Mouse (Mus musculus): ENCODE data around the gene Ccr10.

Gene Ccr10

DNA sequence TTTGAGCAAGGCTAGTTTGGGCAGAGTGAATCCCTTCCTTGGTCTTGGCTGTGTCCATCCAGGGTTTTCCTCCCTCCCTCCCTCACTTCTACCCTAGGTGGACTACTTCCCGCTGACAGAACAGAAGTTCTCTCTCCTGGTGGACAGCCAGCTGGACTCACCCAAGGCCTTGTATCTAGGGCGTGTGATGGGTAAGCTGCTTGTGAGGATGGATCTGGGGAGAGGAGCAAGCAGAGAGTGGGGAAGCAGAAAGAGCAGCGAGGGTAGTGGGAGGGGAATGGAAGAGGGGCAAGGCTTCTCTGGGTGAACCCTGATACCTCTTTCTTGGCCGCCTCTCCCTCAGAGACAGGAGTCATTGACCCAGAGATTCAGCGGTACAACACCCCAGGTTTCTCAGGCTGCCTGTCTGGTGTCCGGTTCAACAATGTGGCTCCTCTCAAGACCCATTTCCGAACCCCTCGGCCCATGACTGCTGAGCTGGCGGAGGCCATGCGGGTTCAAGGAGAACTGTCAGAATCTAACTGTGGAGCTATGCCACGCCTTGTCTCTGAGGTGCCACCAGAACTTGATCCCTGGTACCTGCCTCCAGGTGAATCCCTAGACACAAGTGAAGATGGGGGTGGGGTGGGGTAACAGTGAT is 13.0 kb upstream of the Ccr10 start:
- peak; percentile 87 to 94 for DNase-seq

DNA sequence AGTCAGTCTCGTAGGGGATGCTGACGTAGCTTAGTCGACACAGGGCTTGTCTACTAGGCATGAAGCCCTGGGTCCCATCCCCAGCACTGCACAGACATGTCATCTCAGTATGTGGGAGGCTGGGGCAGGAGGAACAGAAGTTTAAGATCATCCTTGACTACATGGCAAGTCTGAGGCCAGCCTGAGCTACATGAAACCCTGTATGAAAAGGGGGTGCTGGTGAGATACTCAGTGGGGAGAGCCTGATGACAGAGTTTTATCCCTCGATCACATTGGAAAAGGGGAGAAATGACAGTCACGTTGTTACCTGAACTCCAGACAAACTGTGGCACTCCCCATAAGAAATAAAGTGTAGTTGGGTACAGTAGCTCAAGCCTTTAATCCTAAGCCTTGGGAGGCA is 12.3 kb upstream of the Ccr10 start:
- peak in 1 of 2 experiments; percentile 35 for DNase-seq

DNA sequence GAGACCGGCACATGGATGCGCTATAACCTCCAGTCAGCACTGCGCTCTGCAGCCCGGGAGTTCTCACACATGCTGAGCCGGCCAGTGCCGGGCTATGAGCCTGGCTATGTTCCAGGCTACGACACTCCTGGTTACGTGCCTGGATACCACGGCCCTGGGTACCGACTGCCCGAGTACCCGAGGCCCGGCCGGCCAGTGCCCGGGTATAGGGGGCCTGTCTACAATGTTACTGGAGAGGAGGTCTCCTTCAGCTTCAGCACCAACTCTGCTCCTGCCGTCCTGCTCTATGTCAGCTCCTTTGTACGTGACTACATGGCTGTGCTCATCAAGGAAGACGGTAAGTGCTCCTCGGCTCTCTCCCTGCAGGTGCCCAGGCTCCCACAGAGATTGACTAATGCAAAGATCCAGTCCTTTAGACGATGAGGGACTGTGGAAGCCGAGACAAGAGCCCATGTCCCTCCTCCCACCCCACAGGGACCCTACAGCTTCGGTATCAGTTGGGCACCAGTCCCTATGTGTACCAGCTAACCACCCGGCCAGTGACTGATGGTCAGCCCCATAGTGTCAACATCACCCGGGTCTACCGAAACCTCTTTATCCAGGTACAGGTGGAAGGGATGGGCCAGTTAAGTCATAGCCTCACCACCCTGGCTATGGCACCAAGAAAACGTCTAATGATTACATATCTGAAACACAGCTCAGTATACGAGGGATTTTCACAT is 11.4 kb upstream of the Ccr10 start:
- DNase-seq, result peak; percentile 64 to 71

- peak in 1 of 2 experiments; percentile 20 for DNase-seq
These were observed 10.2 kb upstream of the Ccr10 start for GRCm38 (mm10) chr11:101185441-101185840.

DNA sequence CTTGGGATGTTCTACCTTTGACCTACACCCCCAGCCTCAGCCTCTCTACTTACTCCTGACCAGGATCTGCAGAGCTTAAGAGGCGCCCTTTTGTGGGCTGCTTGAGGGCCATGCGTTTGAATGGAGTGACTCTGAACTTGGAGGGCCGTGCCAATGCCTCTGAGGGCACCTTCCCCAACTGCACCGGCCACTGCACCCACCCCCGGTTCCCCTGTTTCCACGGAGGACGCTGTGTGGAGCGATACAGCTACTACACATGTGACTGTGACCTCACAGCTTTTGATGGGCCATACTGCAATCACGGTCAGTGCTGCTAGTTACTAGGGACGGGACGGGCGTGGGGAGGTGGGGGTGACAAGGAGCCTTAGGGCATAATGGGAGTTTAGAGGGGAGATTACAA is 9.7 kb upstream of the Ccr10 start:
- peak in 1 of 2 experiments; percentile 31 for DNase-seq

GRCm38 (mm10) chr11:101182771-101183517 is 7.7 kb upstream of the Ccr10 start:
- DNase-seq, result peak; percentile 49 to 52

DNA sequence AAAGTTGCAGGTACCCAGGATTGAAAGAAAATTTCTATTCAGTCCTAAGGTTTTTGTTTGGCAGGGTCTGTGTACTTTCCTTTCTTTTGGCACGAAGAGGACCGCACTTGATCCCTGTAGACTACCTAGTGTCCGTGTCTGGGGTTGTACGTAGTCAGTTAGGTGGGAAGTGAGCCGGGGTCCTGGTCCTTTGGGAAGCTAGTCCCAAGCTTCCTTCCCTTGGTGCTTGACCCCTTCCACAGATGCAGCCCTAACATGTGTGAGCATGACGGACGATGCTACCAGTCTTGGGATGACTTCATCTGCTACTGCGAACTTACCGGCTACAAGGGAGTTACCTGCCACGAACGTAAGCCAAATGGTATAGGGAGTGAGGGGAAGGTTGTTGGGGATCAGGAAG is 6.7 kb upstream of the Ccr10 start:
- no peak for DNase-seq

DNA sequence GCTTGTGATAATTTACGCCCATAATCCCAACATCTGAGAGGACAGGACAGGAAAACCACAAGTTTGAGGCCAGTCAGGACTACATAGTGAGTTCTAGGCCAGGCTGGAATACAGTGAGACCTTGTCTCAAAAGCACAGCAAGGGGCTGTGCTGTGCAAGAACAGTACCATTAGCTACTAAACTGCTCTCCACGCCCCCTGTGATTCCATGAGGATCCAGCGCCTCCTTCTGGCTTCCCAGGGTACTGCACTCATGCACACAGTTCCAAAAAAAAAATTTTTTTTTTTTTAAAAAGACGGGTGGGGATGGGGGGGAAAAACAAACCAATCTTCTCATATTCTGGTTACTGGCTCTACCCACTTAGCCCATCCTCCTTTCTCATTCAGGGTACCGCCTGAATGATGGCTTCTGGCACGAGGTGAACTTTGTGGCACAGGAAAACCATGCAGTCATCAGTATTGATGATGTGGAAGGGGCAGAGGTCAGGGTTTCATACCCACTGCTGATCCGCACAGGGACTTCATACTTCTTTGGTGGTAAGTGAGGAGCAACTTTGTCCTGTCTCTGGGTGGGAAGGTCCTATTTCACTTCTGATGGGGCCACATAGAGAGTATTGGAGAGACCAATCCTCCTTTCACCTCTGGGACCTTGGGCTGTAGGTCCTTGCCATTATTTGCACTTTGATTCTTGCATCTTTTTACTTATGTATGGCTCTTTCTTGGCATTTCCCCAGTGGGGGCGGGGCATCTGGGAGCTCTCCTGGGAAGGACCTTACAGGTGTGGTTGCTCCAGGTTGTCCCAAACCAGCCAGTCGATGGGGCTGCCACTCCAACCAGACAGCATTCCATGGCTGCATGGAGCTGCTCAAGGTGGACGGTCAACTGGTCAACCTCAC is 5.8 kb upstream of the Ccr10 start:
- peak; percentile 76 to 78 for DNase-seq

DNA sequence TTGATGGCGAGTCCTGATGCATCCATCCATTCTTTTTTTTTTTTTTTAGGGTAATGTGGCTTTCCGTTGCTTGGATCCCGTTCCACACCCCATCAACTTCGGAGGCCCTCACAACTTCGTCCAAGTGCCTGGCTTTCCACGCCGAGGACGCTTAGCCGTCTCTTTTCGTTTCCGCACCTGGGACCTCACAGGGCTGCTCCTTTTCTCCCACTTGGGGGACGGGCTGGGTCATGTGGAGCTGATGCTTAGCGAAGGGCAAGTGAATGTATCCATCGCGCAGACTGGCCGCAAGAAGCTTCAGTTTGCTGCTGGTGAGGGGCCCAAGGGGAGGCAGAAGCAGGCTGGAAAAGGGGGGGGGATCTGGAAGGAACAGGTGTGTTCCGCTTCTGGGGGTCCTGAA is 5.0 kb upstream of the Ccr10 start:
- peak in 1 of 2 experiments; percentile 33 for DNase-seq

- DNase-seq, result peak; percentile 65 to 77
These were observed 4.1 kb upstream of the Ccr10 start for GRCm38 (mm10) chr11:101179306-101179705.

- peak; percentile 42 to 55 for DNase-seq
These were observed 3.1 kb upstream of the Ccr10 start for GRCm38 (mm10) chr11:101178061-101179058.

- DNase-seq, result peak; percentile 92 to 94
These were observed 1.9 kb upstream of the Ccr10 start for GRCm38 (mm10) chr11:101176933-101177773.

DNA sequence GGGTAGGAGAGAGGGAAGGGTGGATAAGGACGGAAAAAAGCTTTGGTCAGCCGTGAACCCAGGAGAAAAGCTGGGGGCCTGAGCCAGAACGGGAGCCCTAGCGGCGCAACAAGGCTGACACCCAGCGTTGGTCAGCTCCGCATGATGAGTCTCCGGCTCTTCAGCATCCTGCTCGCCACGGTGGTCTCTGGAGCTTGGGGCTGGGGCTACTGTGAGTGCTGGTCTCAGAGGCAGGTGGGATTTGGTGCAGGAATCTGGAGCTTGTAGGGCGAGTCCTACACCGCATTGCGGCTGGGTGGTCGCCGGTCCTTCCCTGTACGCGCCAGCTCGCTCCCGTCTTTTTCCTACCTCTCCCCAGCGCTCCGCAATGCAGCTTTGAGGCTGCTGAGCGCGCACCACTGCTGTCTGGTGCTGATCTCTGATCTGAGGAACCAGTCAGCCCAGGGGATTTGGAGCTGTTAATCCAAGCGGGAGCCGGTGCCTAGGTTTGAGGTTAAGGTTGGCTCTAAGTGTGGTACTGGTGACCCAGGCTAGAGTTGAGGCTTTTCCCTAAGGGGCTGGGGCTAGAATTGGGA is 961 bp upstream of the Ccr10 start:
- DNase-seq, result peak; percentile 81 to 82

GRCm38 (mm10) chr11:101175636-101176116 is 433 bp upstream of the Ccr10 start:
- peak; percentile 77 to 83 for DNase-seq

DNA sequence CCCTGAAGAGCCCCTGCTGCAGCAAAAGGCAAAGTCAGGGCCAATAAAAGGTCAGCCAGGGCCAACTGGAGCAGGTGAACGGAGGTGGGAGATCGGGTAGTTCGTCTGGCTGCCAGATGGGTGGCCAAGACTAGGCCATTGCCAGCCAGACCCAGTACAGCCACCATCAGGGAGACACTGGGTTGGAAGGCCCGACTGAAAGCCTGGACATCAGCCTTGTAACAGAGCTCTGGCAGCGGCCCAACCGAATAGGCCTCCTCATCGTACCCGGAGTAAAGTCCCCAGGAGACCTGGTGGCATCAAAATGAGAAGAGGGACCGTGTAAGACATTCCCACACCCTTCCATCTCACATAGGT is 876 bp downstream of the Ccr10 start:
- peak; percentile 50 to 71 for DNase-seq

GRCm38 (mm10) chr11:101173631-101174388 is 1.4 kb downstream of the Ccr10 start:
- DNase-seq, result peak; percentile 62 to 83

DNA sequence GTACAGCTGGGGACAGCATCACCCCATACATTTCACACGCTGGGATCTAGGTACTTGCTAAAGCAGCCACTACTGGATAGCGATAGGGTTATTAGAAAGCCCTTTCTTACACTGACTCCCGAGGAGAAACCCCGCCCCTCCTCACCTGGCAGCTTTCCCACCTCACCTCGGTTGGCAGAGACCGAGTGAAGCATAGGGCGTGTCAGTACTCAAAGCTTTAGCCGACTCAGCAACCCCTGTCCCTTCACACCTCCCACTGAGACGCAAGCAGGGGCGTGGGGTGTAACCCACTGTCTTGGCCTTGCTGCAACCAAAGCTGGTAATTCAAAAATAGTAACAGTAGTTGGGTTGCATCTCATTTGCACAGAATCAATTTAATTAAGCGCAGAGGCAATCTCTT is 2.1 kb downstream of the Ccr10 start:
- peak; percentile 55 to 62 for DNase-seq

GRCm38 (mm10) chr11:101172434-101172815 is 2.8 kb downstream of the Ccr10 start:
- DNase-seq, result no peak

Measured in cerebellum, adult 18-20 months (tissue).